Mouse (Mus musculus) megakaryocyte, embryonic 14.5 days (primary cell): ENCODE results near the gene Upk3a. TPM values are rescaled to one million over a fixed set of nuclear protein-coding genes. Genes with fewer than 3 reads are reported as not detected.

Experiments used
- H3K27me3 ChIP-seq: replicated peaks from 2 replicates; pipeline ENCODE3; 2012; ENCODE audit warnings: inconsistent platforms
- H3K36me3 ChIP-seq: replicated peaks from 2 replicates; pipeline ENCODE3; 2012; ENCODE audit warnings: low read length, inconsistent platforms, mixed read lengths
- H3K4me1 ChIP-seq: 2 replicates; pipeline ENCODE4 v1.6.1; 2012; ENCODE audit warnings: inconsistent platforms
- H3K4me3 ChIP-seq: replicated peaks from 2 replicates; pipeline ENCODE3; 2012; ENCODE audit warnings: moderate library complexity, mild to moderate bottlenecking, inconsistent platforms
- H3K9me3 ChIP-seq: 2 replicates; pipeline ENCODE4 v1.6.1; 2012; ENCODE audit warnings: inconsistent platforms
- FLI1 ChIP-seq: IDR thresholded peaks from 2 replicates; pipeline ENCODE4 v1.6.1; 2012; ENCODE audit warnings: low read length, inconsistent platforms, mixed read lengths
- GATA1 ChIP-seq: IDR thresholded peaks from 3 replicates; pipeline ENCODE4 v1.6.1; 2012; ENCODE audit warnings: mixed read lengths, low read length, inconsistent platforms, borderline replicate concordance
- polyA plus RNA-seq: library from polyadenylated mRNA; stranded (reverse); fragments of >175 nt; gene quantifications from 2 replicates; pipeline ENCODE4 v1.2.3, GENCODE M21; 2012; ENCODE audit warnings: low replicate concordance; ENCODE audit not compliant: insufficient read depth

Upk3a gene
- polyA plus RNA-seq, 1 experiment: not detected

GRCm38 (mm10) chr15:85049758-85050157 is 32.8 kb downstream of the Upk3a start:
- TF ChIP-seq FLI1 (no peak), GATA1 (no peak)
- peaks cover 7% of the 10 kb centered on the region; the same call in 1 of the 2 replicates for H3K4me1 ChIP-seq
- no peak overlapping the region for H3K4me3 ChIP-seq
- peaks cover 83% of the 10 kb centered on the region for H3K36me3 ChIP-seq
- no peaks in the 10 kb centered on the region for H3K9me3 ChIP-seq
- H3K27me3 ChIP-seq: no peaks in the 10 kb centered on the region

GRCm38 (mm10) chr15:85054098-85054497 is 37.2 kb downstream of the Upk3a start:
- no peaks in the 10 kb centered on the region for H3K4me1 ChIP-seq
- H3K36me3 ChIP-seq: peaks cover 67% of the 10 kb centered on the region
- TF ChIP-seq GATA1: no peak
- no peak for TF ChIP-seq FLI1
- H3K9me3 ChIP-seq: no peaks in the 10 kb centered on the region
- H3K4me3 ChIP-seq: no peak overlapping the region
- H3K27me3 ChIP-seq: no peaks in the 10 kb centered on the region

GRCm38 (mm10) chr15:85055186-85055585 is 38.2 kb downstream of the Upk3a start:
- Histone ChIP-seq H3K27me3 (no peaks in the 10 kb centered on the region), H3K4me1 (no peaks in the 10 kb centered on the region), H3K36me3 (peaks cover 64% of the 10 kb centered on the region), H3K4me3 (no peak overlapping the region), H3K9me3 (no peaks in the 10 kb centered on the region)
- TF ChIP-seq FLI1 (no peak), GATA1 (no peak)

- no peak for TF ChIP-seq FLI1
- TF ChIP-seq GATA1: no peak
- H3K27me3 ChIP-seq: peaks cover 2% of the 10 kb centered on the region
- peaks cover 35% of the 10 kb centered on the region for H3K36me3 ChIP-seq
- no peaks in the 10 kb centered on the region for H3K9me3 ChIP-seq
- no peaks in the 10 kb centered on the region; the same call in 1 of the 2 replicates for H3K4me1 ChIP-seq
- H3K4me3 ChIP-seq: no peak overlapping the region
These were observed 46.5 kb downstream of the Upk3a start for GRCm38 (mm10) chr15:85063421-85063820.

- Histone ChIP-seq H3K9me3 (no peaks in the 10 kb centered on the region), H3K4me3 (no peak overlapping the region), H3K4me1 (no peaks in the 10 kb centered on the region), H3K27me3 (peaks cover 6% of the 10 kb centered on the region), H3K36me3 (no peaks in the 10 kb centered on the region)
- TF ChIP-seq FLI1 (no peak), GATA1 (no peak)
These were observed 53.6 kb downstream of the Upk3a start for GRCm38 (mm10) chr15:85070561-85070960.

Other genes starting within 250 kb of the Upk3a start
- 1.2 and 3.5 TPM in 2 replicates for gene Phf21b, start 161.1 kb upstream of the Upk3a start, polyA plus RNA-seq
- gene Gm29666, start 97.1 kb upstream of the Upk3a start, polyA plus RNA-seq: 0.04 TPM in 1 of 2 replicates, not detected in the other
- 4.6 and 10.5 TPM in 2 replicates for gene Nup50, start 93.7 kb upstream of the Upk3a start, polyA plus RNA-seq
- gene 5031439G07Rik, start 28.6 kb upstream of the Upk3a start, polyA plus RNA-seq: 17.6 and 21.8 TPM in 2 replicates
- 0.97 TPM in 1 of 2 replicates, not detected in the other for gene Fam118a, start 11.8 kb downstream of the Upk3a start, polyA plus RNA-seq
- gene Smc1b, start 114.8 kb downstream of the Upk3a start, polyA plus RNA-seq: not detected in 2 replicates
- gene Ribc2, start 114.9 kb downstream of the Upk3a start, polyA plus RNA-seq: not detected in 2 replicates
- not detected in 2 replicates for gene Fbln1, start 188.8 kb downstream of the Upk3a start, polyA plus RNA-seq